Mouse (Mus musculus) bone marrow, adult 2 months (tissue): Measurements from ENCODE around the gene Plekhg4. TPM values are rescaled to one million over a fixed set of nuclear protein-coding genes. Genes with fewer than 3 reads are reported as not detected.

Experiments
- H3K27ac ChIP-seq: fragments of 200-500 bp; 2 replicates; pipeline ENCODE4 v1.5.1; 2012; ENCODE audit warnings: low read depth, mild to moderate bottlenecking, control low read depth, inconsistent platforms, low read length; ENCODE audit not compliant: control insufficient read depth, poor library complexity, insufficient read depth
- H3K4me1 ChIP-seq: fragments of 200-500 bp; 2 replicates; pipeline ENCODE4 v1.6.1; 2011; ENCODE audit warnings: low read length; ENCODE audit not compliant: control insufficient read depth, insufficient read depth
- H3K4me3 ChIP-seq: fragments of 200-500 bp; replicated peaks from 2 replicates; pipeline ENCODE3; 2011; ENCODE audit warnings: mild to moderate bottlenecking, low read depth, low read length, control low read depth; ENCODE audit not compliant: control insufficient read depth
- CTCF ChIP-seq: fragments of 200-500 bp; IDR thresholded peaks from 2 replicates; pipeline ENCODE4 v1.5.1; 2011; ENCODE audit warnings: low read length, control low read depth; ENCODE audit not compliant: control insufficient read depth, insufficient read depth
- POLR2A ChIP-seq: fragments of 200-500 bp; IDR thresholded peaks from 2 replicates; pipeline ENCODE4 v1.6.1; 2011; ENCODE audit warnings: low read depth, mild to moderate bottlenecking, control low read depth, low read length, borderline replicate concordance; ENCODE audit not compliant: control insufficient read depth
- WGBS: fragments of 180-500 bp; shearing (Covaris S2); methylation state at CpG from one replicate; pipeline ENCODE4 v1.1.7; 2018; 5-methylcytosine and 5-hydroxymethylcytosine counted together
- polyA plus RNA-seq: library from polyadenylated mRNA; stranded (reverse); fragments of >200 nt; gene quantifications from 2 replicates; pipeline ENCODE4 v1.2.4, GENCODE M21; 2011; ENCODE audit warnings: low replicate concordance; ENCODE audit not compliant: missing spikeins, insufficient read depth, insufficient read length

Gene Plekhg4
- polyA plus RNA-seq, 1 experiment: not detected

DNA sequence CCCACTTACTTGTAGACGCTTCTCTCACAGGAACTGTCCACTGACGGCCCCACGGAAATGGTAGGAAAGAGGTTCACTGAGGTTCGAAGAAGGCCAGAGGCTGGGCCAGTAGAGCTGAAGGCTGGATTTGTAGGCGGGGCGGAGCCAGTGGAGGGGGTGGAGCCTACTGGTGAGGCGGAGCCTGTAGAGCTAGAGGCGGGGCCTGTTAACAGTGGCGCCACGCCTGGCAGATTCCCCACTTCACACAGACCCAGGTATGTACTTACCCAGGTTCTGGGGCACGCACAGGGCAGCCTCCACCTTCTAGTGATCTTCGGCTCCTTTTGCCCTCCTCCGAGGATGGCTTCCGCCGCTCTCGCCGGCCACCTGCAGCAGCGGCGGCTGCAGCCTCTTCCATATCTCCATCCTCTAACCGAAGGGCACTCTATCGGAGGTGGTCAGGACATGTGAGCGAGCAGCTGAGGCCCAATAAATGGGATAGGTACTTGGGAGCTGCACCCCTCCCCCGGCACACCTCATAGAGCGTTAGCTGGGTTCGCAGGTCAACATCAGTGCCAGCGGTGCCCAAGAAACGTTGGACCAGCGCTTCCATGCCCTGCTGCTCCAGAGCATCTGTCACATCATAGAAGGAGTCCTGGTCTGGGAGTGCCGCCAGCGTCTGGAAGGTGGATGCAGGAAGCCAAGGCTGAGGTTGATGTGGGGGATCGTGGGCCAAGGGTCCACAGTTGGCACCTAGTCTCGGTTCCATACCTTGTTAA is 36.5 kb upstream of the Plekhg4 start:
- H3K4me3 ChIP-seq: no peak overlapping the region
- 90% methylated on average over 32 of the region's 32 CpGs for WGBS
- TF ChIP-seq POLR2A: no peak
- TF ChIP-seq CTCF: no peak
- H3K27ac ChIP-seq: no peak overlapping the region
- H3K4me1 ChIP-seq: no peaks in the 10 kb centered on the region; the same call in 1 of the 2 replicates

DNA sequence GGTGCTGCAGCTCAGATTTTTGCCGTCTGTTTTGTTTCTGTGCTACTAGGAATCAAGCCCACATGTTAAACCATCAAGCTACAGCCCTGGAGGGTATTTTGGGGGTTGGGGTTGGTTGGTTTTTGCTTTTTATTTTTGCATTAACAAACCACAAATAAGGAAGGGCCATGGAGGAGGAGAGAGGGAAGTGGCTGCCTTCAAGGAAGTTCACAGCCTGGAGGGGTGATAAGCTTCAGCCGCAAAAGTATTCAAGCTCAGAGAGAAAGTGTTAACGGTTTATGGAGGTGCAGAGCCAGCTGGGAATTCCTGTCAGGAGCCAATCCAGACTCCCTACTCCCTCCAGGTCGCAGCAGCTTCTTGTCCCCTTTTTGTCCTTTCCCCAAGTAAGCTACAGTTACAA is 34.1 kb upstream of the Plekhg4 start:
- peak overlapping the region; percentile 9; the same call in 1 of the 2 replicates for H3K27ac ChIP-seq
- H3K4me1 ChIP-seq: no peaks in the 10 kb centered on the region; the same call in 1 of the 2 replicates

DNA sequence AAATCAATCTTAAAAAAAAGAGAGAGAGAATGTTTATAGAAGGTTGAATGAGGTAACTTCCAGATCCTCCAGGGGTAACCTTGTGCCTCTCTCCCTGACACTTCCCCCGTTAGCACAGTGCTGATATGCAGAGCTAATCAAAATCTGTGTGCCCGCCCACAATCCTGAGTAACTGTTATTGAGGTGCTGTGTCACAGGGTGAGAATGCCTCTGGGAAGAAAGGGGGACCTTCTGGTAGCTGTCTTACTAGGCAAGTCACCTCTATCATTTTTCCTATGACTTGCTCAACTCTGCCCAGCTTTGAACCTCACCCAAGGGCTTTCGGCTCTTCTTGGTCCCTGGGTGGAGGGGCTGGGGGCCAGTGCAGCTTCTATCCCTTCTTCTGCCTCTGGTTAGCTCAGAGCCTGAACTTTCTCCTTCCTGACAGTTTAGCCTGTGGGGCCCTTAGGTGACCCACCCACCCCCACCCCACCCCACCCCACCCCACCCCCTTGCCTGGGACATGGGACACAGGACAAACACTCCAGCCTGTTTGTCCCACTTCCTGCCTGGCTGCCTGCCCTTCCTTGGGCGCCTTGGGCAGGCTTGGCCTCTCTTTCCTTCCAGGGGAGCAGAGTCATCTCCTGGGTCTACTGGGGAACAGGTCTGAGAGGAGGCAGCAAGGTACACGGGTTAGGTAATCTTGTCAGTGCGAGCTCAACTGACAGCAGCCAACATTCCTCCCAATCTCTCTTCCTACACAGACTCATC is 33.0 kb upstream of the Plekhg4 start:
- 36% methylated on average over 6 of the region's 6 CpGs for WGBS
- Histone ChIP-seq H3K4me1 (no peaks in the 10 kb centered on the region; the same call in 1 of the 2 replicates), H3K27ac (no peak overlapping the region), H3K4me3 (no peak overlapping the region)
- TF ChIP-seq POLR2A: no peak
- TF ChIP-seq CTCF: no peak

More for the DNA sequence above, 34.1 kb upstream of the Plekhg4 start:
- WGBS: 5% methylated on average over 4 of the region's 4 CpGs
- H3K4me3 ChIP-seq: no peak overlapping the region
- no peak for TF ChIP-seq POLR2A
- no peak for TF ChIP-seq CTCF

DNA sequence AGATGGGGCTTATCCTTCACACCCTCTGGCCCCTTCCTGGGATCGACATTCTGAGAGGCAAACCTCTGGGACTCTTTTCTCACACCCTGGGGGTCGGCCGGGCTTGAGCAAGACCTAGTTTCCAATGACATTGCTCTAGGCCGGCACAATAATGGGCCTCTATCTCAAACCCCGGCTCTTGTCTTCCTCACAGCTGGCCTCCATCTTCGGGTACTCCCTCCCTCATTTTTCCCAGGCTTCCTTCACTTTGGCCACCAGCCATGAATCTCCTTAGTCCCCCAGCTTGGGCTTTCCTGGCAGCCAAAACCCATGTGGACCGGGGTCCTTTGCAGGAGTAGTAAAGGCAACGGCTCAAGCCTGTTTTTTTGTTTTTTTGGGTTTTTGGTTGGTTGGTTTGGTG is 31.7 kb upstream of the Plekhg4 start:
- no peak overlapping the region for H3K4me3 ChIP-seq
- no peaks in the 10 kb centered on the region; the same call in 1 of the 2 replicates for H3K4me1 ChIP-seq
- WGBS: 80% methylated on average over 8 of the region's 8 CpGs
- H3K27ac ChIP-seq: no peak overlapping the region
- TF ChIP-seq POLR2A (no peak), CTCF (no peak)

DNA sequence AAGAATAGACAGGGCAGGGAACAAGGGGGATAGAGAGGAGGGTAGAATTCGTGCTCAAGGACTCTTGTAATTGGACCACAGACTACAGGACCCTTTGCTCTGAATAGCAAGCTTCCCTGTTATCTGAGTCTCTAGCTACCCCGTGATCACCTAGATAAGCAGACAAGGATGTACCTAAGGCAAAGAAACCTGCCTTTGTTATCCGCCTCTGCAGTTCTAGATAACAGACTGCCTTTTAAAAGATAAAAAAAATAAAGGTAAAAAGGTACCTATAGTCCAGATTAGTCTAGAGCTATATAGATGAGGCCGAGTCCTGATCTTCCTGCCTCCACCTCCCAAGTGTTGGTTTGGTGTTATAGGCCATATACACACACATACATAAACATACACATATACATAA is 30.3 kb upstream of the Plekhg4 start:
- TF ChIP-seq POLR2A (no peak), CTCF (no peak)
- no peak overlapping the region for H3K4me3 ChIP-seq
- whole genome bisulfite sequencing: 74% methylated on average over 4 of the region's 4 CpGs
- H3K27ac ChIP-seq: no peak overlapping the region
- H3K4me1 ChIP-seq: no peaks in the 10 kb centered on the region; the same call in 1 of the 2 replicates

DNA sequence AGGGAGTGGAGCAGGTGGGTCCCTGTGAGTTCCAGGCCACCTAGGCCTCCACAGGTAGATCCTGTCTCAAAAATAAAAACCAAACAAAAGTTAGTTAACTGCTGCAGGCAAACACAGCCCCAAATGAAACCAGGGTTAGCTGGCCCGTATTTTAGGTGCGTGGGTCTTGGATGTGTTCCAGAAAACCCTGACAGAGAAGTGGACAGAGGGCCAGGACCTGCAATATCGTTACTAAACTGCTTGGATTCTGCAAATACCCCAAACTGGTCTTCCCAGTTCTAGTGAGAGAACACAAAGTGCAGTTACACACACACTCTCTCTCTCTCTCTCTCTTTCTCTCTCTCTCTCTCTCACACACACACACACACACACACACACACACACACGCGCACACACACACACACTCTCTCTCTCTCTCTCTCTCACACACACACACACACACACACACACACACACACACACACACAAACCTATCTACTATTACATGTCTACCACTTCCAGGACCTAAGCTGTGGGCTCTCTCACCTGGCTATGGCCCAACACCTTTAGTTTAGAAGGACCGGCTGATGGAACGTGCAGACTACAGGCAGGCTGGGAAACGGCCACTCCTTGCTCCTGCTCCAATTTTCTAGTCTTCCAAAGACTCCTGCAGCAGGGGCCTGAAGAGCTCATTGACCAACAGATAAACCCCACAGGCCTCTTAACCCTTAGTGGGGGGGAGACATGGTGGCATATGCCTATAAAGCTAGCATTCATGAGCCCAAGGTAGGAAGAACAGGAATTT is 29.1 kb upstream of the Plekhg4 start:
- H3K27ac ChIP-seq: no peak overlapping the region
- WGBS: 60% methylated on average over 8 of the region's 8 CpGs
- H3K4me3 ChIP-seq: no peak overlapping the region
- TF ChIP-seq CTCF: no peak
- no peak for TF ChIP-seq POLR2A
- no peaks in the 10 kb centered on the region; the same call in 1 of the 2 replicates for H3K4me1 ChIP-seq

DNA sequence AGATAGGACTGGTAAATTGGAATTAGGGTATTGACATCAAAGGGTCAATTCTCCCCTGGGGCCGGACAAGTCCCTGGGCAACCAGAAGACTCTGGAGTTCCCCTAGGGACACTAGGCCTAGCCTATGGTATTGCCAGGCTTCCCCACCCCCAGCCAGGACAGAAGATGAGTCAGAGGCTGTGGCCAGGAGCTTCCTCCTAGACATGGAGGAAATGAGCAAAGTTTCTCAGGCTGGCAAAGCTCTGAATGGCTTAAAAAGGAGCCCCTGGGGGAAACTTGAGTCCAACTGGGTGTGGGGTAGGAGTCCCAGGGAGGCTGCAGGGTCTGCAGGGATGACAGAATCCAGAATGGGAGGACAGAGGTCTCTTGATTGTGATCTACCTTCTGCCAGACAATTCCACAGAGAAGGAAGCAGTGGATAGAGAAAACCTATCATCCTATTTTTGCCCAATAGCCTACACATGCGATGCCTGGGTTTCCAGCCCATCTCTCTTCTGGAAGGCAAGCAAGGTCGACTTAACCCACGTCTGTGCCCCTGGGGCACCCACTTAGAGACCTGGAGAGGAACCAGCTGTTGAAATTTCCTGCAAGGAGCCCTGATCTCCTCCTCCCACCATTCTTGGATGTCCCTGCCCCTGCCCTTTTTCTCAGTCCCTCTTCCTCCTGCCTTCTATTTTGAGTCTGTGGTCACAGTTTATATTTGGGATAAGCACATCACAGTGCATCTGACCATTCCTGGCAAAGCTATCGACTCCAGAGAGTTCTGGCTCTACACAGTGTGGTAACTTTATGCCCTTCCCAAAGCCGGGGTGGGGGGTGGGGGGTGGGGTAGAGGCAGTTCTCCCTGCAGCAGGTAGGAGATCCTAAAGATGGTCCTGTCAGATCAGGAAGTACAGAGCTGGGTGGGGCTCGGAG is 27.8 kb upstream of the Plekhg4 start:
- TF ChIP-seq CTCF (no peak), POLR2A (no peak)
- H3K27ac ChIP-seq: peak overlapping the region; percentile 57
- no peaks in the 10 kb centered on the region; the same call in 1 of the 2 replicates for H3K4me1 ChIP-seq
- 31% methylated on average over 7 of the region's 7 CpGs for WGBS
- no peak overlapping the region for H3K4me3 ChIP-seq
